Mouse (Mus musculus) lung, postnatal 0 days (tissue): ENCODE measurements around the gene Clic3.

Experiments used
- CTCF ChIP-seq: IDR thresholded peaks from 2 replicates; pipeline ENCODE4 v1.5.1; 2016; ENCODE audit warnings: antibody characterized with exemption, mild to moderate bottlenecking
- EP300 ChIP-seq: IDR thresholded peaks from 2 replicates; pipeline ENCODE4 v1.6.1; 2016; ENCODE audit warnings: antibody characterized with exemption, mild to moderate bottlenecking, control low read depth

GRCm38 (mm10) chr2:25505860-25506259 is 49.2 kb downstream of the Clic3 start:
- TF ChIP-seq EP300 (no peak), CTCF (no peak)
